Mouse (Mus musculus): ENCODE measurements around the gene Maf.
A peak's percentile ranks its signal among the peaks of the same experiment; 100 is the strongest.

The Maf gene

GRCm38 (mm10) chr8:115707731-115708590 lies at the start of gene Maf:
Maf (minus strand) TSS chr8:115707794.
- no peak for DNase-seq (ENCODE audit: low read depth, low spot score)

- DNase-seq (ENCODE audit: low read depth, low spot score): no peak
Measured at GRCm38 (mm10) chr8:115756965-115757364, 49.4 kb upstream of the Maf start.

- DNase-seq (ENCODE audit: low read depth, low spot score): no peak
Measured at GRCm38 (mm10) chr8:115756027-115756426, 48.4 kb upstream of the Maf start.

- DNase-seq (ENCODE audit: low read depth, low spot score): no peak
Measured at GRCm38 (mm10) chr8:115754694-115755093, 47.1 kb upstream of the Maf start.

- DNase-seq (ENCODE audit: low read depth, low spot score): no peak
Measured at GRCm38 (mm10) chr8:115753801-115754200, 46.2 kb upstream of the Maf start.

- DNase-seq (ENCODE audit: low read depth, low spot score): no peak
Measured at GRCm38 (mm10) chr8:115747426-115747825, 39.8 kb upstream of the Maf start.

GRCm38 (mm10) chr8:115745648-115746047 lies 38.1 kb upstream of the Maf start:
- DNase-seq (ENCODE audit: low read depth, low spot score): no peak

- no peak for DNase-seq (ENCODE audit: low read depth, low spot score)
Measured at GRCm38 (mm10) chr8:115743441-115743840, 35.8 kb upstream of the Maf start.

GRCm38 (mm10) chr8:115742646-115743045 lies 35.1 kb upstream of the Maf start:
- no peak for DNase-seq (ENCODE audit: low read depth, low spot score)

GRCm38 (mm10) chr8:115741964-115742363 lies 34.4 kb upstream of the Maf start:
- no peak for DNase-seq (ENCODE audit: low read depth, low spot score)

- DNase-seq (ENCODE audit: low read depth, low spot score): no peak
Measured at GRCm38 (mm10) chr8:115739756-115740155, 32.2 kb upstream of the Maf start.

- no peak for DNase-seq (ENCODE audit: low read depth, low spot score)
Measured at GRCm38 (mm10) chr8:115732401-115732800, 24.8 kb upstream of the Maf start.

- DNase-seq (ENCODE audit: low read depth, low spot score): no peak
Measured at GRCm38 (mm10) chr8:115726807-115727206, 19.2 kb upstream of the Maf start.

GRCm38 (mm10) chr8:115726231-115726630 lies 18.6 kb upstream of the Maf start:
- DNase-seq (ENCODE audit: low read depth, low spot score): no peak

GRCm38 (mm10) chr8:115719126-115719525 lies 11.5 kb upstream of the Maf start:
- DNase-seq (ENCODE audit: low read depth, low spot score): no peak

GRCm38 (mm10) chr8:115718621-115719020 lies 11.0 kb upstream of the Maf start:
- DNase-seq (ENCODE audit: low read depth, low spot score): no peak

GRCm38 (mm10) chr8:115715262-115715661 lies 7.7 kb upstream of the Maf start:
- no peak for DNase-seq (ENCODE audit: low read depth, low spot score)

GRCm38 (mm10) chr8:115711106-115711505 lies 3.5 kb upstream of the Maf start:
- DNase-seq (ENCODE audit: low read depth, low spot score): no peak

- no peak for DNase-seq (ENCODE audit: low read depth, low spot score)
Measured at GRCm38 (mm10) chr8:115709931-115710330, 2.3 kb upstream of the Maf start.

- DNase-seq (ENCODE audit: low read depth, low spot score): peak; percentile 41
Measured at GRCm38 (mm10) chr8:115708936-115709780, 1.6 kb upstream of the Maf start.

GRCm38 (mm10) chr8:115706861-115707730 lies 498 bp downstream of the Maf start:
- no peak for DNase-seq (ENCODE audit: low read depth, low spot score)

- no peak for DNase-seq (ENCODE audit: low read depth, low spot score)
Measured at GRCm38 (mm10) chr8:115706411-115706860, 1.2 kb downstream of the Maf start.

All from retina, adult 2 months (tissue).